Mouse (Mus musculus) right cerebral cortex, postnatal 4 days (tissue): ENCODE measurements around the gene Tedc1.

ENCODE experiments used
- DNase-seq: peaks from one replicate; pipeline ENCODE4 v3.0.0-alpha.2; 2022

The Tedc1 gene

GRCm38 (mm10) chr12:113155887-113156539 lies at the start of gene Tedc1:
Gene Tedc1 (plus strand): TSS chr12:113156421.
- peak; percentile 100 for DNase-seq

GRCm38 (mm10) chr12:113107431-113108124 lies 48.6 kb upstream of the Tedc1 start:
- no peak for DNase-seq

GRCm38 (mm10) chr12:113108528-113109283 lies 47.5 kb upstream of the Tedc1 start:
- no peak for DNase-seq

GRCm38 (mm10) chr12:113109801-113110200 lies 46.4 kb upstream of the Tedc1 start:
- DNase-seq: no peak

- DNase-seq: no peak
Measured at GRCm38 (mm10) chr12:113114141-113114540, 42.1 kb upstream of the Tedc1 start.

GRCm38 (mm10) chr12:113114856-113115538 lies 41.2 kb upstream of the Tedc1 start:
- no peak for DNase-seq

- peak; percentile 92 for DNase-seq
Measured at GRCm38 (mm10) chr12:113119516-113120410, 36.5 kb upstream of the Tedc1 start.

- no peak for DNase-seq
Measured at GRCm38 (mm10) chr12:113124726-113125125, 31.5 kb upstream of the Tedc1 start.

- DNase-seq: no peak
Measured at GRCm38 (mm10) chr12:113130732-113131131, 25.5 kb upstream of the Tedc1 start.

- DNase-seq: no peak
Measured at GRCm38 (mm10) chr12:113131601-113132000, 24.6 kb upstream of the Tedc1 start.

- no peak for DNase-seq
Measured at GRCm38 (mm10) chr12:113132567-113132966, 23.7 kb upstream of the Tedc1 start.

- no peak for DNase-seq
Measured at GRCm38 (mm10) chr12:113133260-113133659, 23.0 kb upstream of the Tedc1 start.

GRCm38 (mm10) chr12:113133861-113134403 lies 22.3 kb upstream of the Tedc1 start:
- DNase-seq: no peak

- no peak for DNase-seq
Measured at GRCm38 (mm10) chr12:113134502-113134901, 21.7 kb upstream of the Tedc1 start.

GRCm38 (mm10) chr12:113135401-113135800 lies 20.8 kb upstream of the Tedc1 start:
- no peak for DNase-seq

GRCm38 (mm10) chr12:113136492-113137020 lies 19.7 kb upstream of the Tedc1 start:
- no peak for DNase-seq

- DNase-seq: no peak
Measured at GRCm38 (mm10) chr12:113137260-113138213, 18.7 kb upstream of the Tedc1 start.

- DNase-seq: no peak
Measured at GRCm38 (mm10) chr12:113138291-113138690, 17.9 kb upstream of the Tedc1 start.

- DNase-seq: peak; percentile 57
Measured at GRCm38 (mm10) chr12:113138901-113139864, 17.0 kb upstream of the Tedc1 start.
